Comparison of ENCODE assay signal across 26 mouse cellular contexts in genomic region chr9:21268305-21268704, GRCm38 (mm10). TPM values are rescaled to one million over a fixed set of nuclear protein-coding genes. Genes with fewer than 3 reads are reported as not detected.
"Had no signal": no experiment of that assay in that cellular context is flagged by ENCODE, and none has a peak within 500 bp of the region (broad histone marks: within the 10 kb centered on the region; RNA-seq: fewer than 3 reads in every experiment).

No protein-coding gene starts in this region.

- H3K4me2 ChIP-seq: heart, embryonic 13.5 days; heart, embryonic 15.5 days; hindbrain, embryonic 13.5 days; hindbrain, embryonic 15.5 days; kidney, embryonic 15.5 days; limb, embryonic 13.5 days; limb, embryonic 15.5 days had no signal

- H3K9ac ChIP-seq: heart, embryonic 13.5 days; heart, embryonic 15.5 days; hindbrain, embryonic 13.5 days; hindbrain, embryonic 15.5 days; kidney, embryonic 15.5 days; limb, embryonic 13.5 days; limb, embryonic 15.5 days had no signal

- H3K27me3 ChIP-seq: heart, embryonic 13.5 days; heart, embryonic 15.5 days; hindbrain, embryonic 13.5 days; hindbrain, embryonic 15.5 days; kidney, embryonic 15.5 days; limb, embryonic 13.5 days; limb, embryonic 15.5 days had no signal

- DNase-seq: gastrocnemius, postnatal 14 days; gastrocnemius, postnatal 36 days; heart, adult 18-20 months; heart, postnatal 14 days; heart, postnatal 36 days; kidney, adult 11 months; kidney, adult 2 months; kidney, adult 9 months; kidney, postnatal 14 days; kidney, postnatal 36 days; layer of hippocampus, adult 9-11 months; layer of hippocampus, postnatal 36 days; left cerebral cortex, postnatal 4 days had no signal

- H3K9me3 ChIP-seq: heart, embryonic 10.5 days; heart, embryonic 13.5 days; heart, embryonic 15.5 days; hindbrain, embryonic 13.5 days; hindbrain, embryonic 15.5 days; kidney, embryonic 15.5 days; limb, embryonic 13.5 days; limb, embryonic 15.5 days had no signal

- H3K27ac ChIP-seq: heart, embryonic 10.5 days; heart, embryonic 13.5 days; heart, embryonic 15.5 days; hindbrain, embryonic 13.5 days; hindbrain, embryonic 15.5 days; hindbrain, postnatal 0 days; kidney, embryonic 15.5 days; kidney, postnatal 0 days; limb, embryonic 13.5 days; limb, embryonic 15.5 days; liver, embryonic 14.5 days had no signal

- H3K4me3 ChIP-seq: heart, embryonic 10.5 days; heart, embryonic 13.5 days; heart, embryonic 15.5 days; hindbrain, embryonic 13.5 days; hindbrain, embryonic 15.5 days; kidney, embryonic 15.5 days; limb, embryonic 13.5 days; limb, embryonic 15.5 days had no signal

- ATAC-seq: hindbrain, postnatal 0 days; intestine, embryonic 16.5 days had no signal

RNA-seq across cellular contexts. Expression of gene S1pr5, which starts 20.1 kb away (rescaled TPM):
- polyA plus RNA-seq: kidney, embryonic 15.5 days; kidney, postnatal 0 days; large intestine, adult 2 months had no signal
